Mouse (Mus musculus) C2C12 (cell line): ENCODE measurements around the gene Kdm6b.

Experiments
- CTCF ChIP-seq: IDR thresholded peaks from one replicate; pipeline ENCODE4 v1.5.1; 2011; ENCODE audit not compliant: control insufficient read depth, insufficient read depth, insufficient read length
- MAX ChIP-seq: IDR thresholded peaks from one replicate; pipeline ENCODE4 v1.6.1; 2011; ENCODE audit warnings: mild to moderate bottlenecking, control low read depth
- MYOD1 ChIP-seq: IDR thresholded peaks from one replicate; pipeline ENCODE4 v1.6.1; 2011; ENCODE audit warnings: low read depth; ENCODE audit not compliant: control insufficient read depth, insufficient read length
- MYOG ChIP-seq: IDR thresholded peaks from one replicate; pipeline ENCODE4 v1.6.1; 2011; ENCODE audit not compliant: control insufficient read depth, insufficient read length; ENCODE audit errors: extremely low read depth
- USF1 ChIP-seq: IDR thresholded peaks from one replicate; pipeline ENCODE4 v1.6.1; 2011; ENCODE audit warnings: low read depth, mild to moderate bottlenecking, control low read depth, moderate library complexity

GRCm38 (mm10) chr11:69414421-69415326, 1.2 kb upstream of the Kdm6b start:
- TF ChIP-seq MYOD1 = no peak
- TF ChIP-seq CTCF = no peak
- no peak for TF ChIP-seq USF1
- TF ChIP-seq MAX = no peak
- no peak for TF ChIP-seq MYOG
